Mouse (Mus musculus) erythroblast, embryonic 14.5 days (primary cell): ENCODE measurements around the gene Plxna4.

Source experiments
- GATA1 ChIP-seq: IDR thresholded peaks from 2 replicates; pipeline ENCODE4 v1.6.1; 2012; ENCODE audit warnings: low read length, inconsistent platforms, mixed read lengths
- TAL1 ChIP-seq: IDR thresholded peaks from 3 replicates; pipeline ENCODE4 v1.6.1; 2012; ENCODE audit warnings: low read length, inconsistent platforms, mixed read lengths

DNA sequence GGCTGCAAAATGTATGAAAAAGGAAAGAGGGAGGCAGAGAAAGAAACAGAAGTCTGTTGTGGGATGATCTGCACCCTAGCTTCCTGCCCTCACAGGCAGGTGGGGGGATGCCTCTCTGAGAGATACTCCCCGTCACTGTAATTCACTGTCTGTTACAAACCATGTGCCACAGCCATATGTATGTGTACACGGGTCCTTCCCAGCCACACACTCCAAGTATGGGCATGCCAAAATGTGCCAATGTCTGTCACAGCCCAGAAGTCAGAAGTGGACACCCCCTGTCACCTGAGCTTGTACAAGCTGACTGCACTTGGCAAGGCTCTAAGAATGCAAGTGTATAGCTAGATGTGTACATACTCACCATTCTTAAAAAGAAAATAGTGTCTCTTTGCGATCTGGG is 2.8 kb downstream of the Plxna4 start:
- TF ChIP-seq GATA1: no peak
- TF ChIP-seq TAL1: no peak
